Mouse (Mus musculus): ENCODE results near the gene Ddah1. TPM values are rescaled to one million over a fixed set of nuclear protein-coding genes. Genes with fewer than 3 reads are reported as not detected.

The Ddah1 gene
- total and polyA plus RNA-seq, 3 experiments: 4.5 to 5.9 (median 5.4) TPM

DNA sequence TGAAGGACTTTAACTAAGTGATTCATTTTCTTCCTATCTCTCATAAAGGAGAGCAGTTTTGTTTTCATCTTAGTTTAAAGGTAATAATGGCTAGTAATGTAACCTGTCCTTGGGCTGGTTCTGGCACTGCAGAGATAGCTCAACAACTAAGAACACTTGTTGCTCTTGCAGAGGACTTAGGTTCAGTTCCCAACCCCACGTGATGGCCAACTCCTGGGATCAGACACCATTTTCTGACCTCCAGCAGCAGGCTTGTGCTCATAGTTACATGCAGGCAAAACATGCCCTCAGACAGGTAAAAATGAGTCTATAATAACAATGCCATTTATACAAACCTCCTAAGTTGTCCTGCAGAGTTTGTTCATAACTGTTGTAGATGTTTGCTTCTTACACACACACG lies 5.9 kb downstream of the Ddah1 start:
- Histone ChIP-seq H3K9ac (ENCODE audit: low read depth, low read length) (no peak overlapping the region), H3K27me3 (ENCODE audit: control insufficient read depth, insufficient read depth, low read length) (no peaks in the 10 kb centered on the region), H3K27ac (no peak overlapping the region), H3K36me3 (ENCODE audit: control insufficient read depth, insufficient read depth, low read length) (no peaks in the 10 kb centered on the region), H3K79me2 (replicated peaks; ENCODE audit: control insufficient read depth, insufficient read depth, low read length) (no peaks in the 10 kb centered on the region), H3K4me3 (no peak overlapping the region), H3K4me1 (ENCODE audit: control insufficient read depth, insufficient read depth, low read length) (no peaks in the 10 kb centered on the region)
- no peak for DNase-seq
- WGBS: 95% methylated on average over 2 of the region's 2 CpGs
- intact Hi-C loops (cut with DNase I): no loop called here
- TF ChIP-seq POLR2A (IDR thresholded peaks at IDR 0.05; ENCODE audit: insufficient read depth, low read depth, low read length): no peak
- no peak for TF ChIP-seq CTCF (IDR thresholded peaks at IDR 0.05)

DNA sequence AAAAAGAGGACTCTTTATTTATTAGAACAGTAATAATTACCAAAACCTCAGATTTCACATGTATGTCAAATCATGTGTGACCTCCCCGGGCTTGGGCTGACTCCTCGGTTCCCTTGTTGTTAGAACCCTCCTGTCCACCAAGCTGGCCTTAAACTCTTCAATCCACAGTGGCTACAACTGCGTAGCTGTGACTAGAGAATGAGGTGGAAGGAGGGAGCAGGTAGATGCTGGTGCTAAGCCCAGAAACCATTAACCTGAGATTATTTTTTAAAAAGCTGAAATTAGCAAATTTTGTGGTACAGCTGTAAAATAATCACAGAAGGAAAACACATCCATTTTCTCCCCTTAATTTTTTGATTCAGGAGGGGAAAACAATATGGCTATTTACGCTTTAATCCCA lies 10.0 kb downstream of the Ddah1 start:
- no peak for DNase-seq
- WGBS: 95% methylated on average over 4 of the region's 4 CpGs
- Histone ChIP-seq H3K4me3 (no peak overlapping the region), H3K36me3 (ENCODE audit: control insufficient read depth, insufficient read depth, low read length) (no peaks in the 10 kb centered on the region), H3K27ac (no peak overlapping the region), H3K79me2 (replicated peaks; ENCODE audit: control insufficient read depth, insufficient read depth, low read length) (no peaks in the 10 kb centered on the region), H3K4me1 (ENCODE audit: control insufficient read depth, insufficient read depth, low read length) (no peaks in the 10 kb centered on the region), H3K9ac (ENCODE audit: low read depth, low read length) (no peak overlapping the region), H3K27me3 (ENCODE audit: control insufficient read depth, insufficient read depth, low read length) (no peaks in the 10 kb centered on the region)
- TF ChIP-seq EP300 (IDR thresholded peaks at IDR 0.05; ENCODE audit: insufficient read depth, low read depth, low read length) (no peak), CTCF (IDR thresholded peaks at IDR 0.05) (no peak), POLR2A (IDR thresholded peaks at IDR 0.05; ENCODE audit: insufficient read depth, low read depth, low read length) (no peak)
- intact Hi-C loops (cut with DNase I): no loop called here

GRCm38 (mm10) chr3:145773384-145773783 lies 14.9 kb downstream of the Ddah1 start:
- no peak overlapping the region for H3K27ac ChIP-seq
- no peaks in the 10 kb centered on the region for H3K79me2 ChIP-seq (replicated peaks; ENCODE audit: control insufficient read depth, insufficient read depth, low read length)
- H3K4me3 ChIP-seq: no peak overlapping the region
- TF ChIP-seq EP300 (IDR thresholded peaks at IDR 0.05; ENCODE audit: insufficient read depth, low read depth, low read length): no peak
- TF ChIP-seq POLR2A (IDR thresholded peaks at IDR 0.05; ENCODE audit: insufficient read depth, low read depth, low read length): no peak
- no peak for DNase-seq
- H3K9ac ChIP-seq (ENCODE audit: low read depth, low read length): no peak overlapping the region
- 87% methylated on average over 9 of the region's 9 CpGs for WGBS
- intact Hi-C loops (cut with DNase I): no loop called here
- H3K27me3 ChIP-seq (ENCODE audit: control insufficient read depth, insufficient read depth, low read length): no peaks in the 10 kb centered on the region
- no peaks in the 10 kb centered on the region for H3K36me3 ChIP-seq (ENCODE audit: control insufficient read depth, insufficient read depth, low read length)
- no peaks in the 10 kb centered on the region for H3K4me1 ChIP-seq (ENCODE audit: control insufficient read depth, insufficient read depth, low read length)

- no peak overlapping the region for H3K9ac ChIP-seq (ENCODE audit: low read depth, low read length)
- H3K4me3 ChIP-seq: no peak overlapping the region
- no peaks in the 10 kb centered on the region for H3K79me2 ChIP-seq (replicated peaks; ENCODE audit: control insufficient read depth, insufficient read depth, low read length)
- TF ChIP-seq EP300 (IDR thresholded peaks at IDR 0.05; ENCODE audit: insufficient read depth, low read depth, low read length) (no peak), CTCF (IDR thresholded peaks at IDR 0.05) (no peak), POLR2A (IDR thresholded peaks at IDR 0.05; ENCODE audit: insufficient read depth, low read depth, low read length) (no peak)
- intact Hi-C loops (cut with DNase I): no loop called here
- no peak overlapping the region for H3K27ac ChIP-seq
- H3K4me1 ChIP-seq (ENCODE audit: control insufficient read depth, insufficient read depth, low read length): 0 out of 2 replicates have a peak, but pooled peaks cover 2% of the 10 kb centered on the region
- H3K27me3 ChIP-seq (ENCODE audit: control insufficient read depth, insufficient read depth, low read length): no peaks in the 10 kb centered on the region
- 75% methylated on average over 7 of the region's 7 CpGs for WGBS
- DNase-seq: no peak
- no peaks in the 10 kb centered on the region for H3K36me3 ChIP-seq (ENCODE audit: control insufficient read depth, insufficient read depth, low read length)
Measured at GRCm38 (mm10) chr3:145774336-145774735, 15.9 kb downstream of the Ddah1 start.

DNA sequence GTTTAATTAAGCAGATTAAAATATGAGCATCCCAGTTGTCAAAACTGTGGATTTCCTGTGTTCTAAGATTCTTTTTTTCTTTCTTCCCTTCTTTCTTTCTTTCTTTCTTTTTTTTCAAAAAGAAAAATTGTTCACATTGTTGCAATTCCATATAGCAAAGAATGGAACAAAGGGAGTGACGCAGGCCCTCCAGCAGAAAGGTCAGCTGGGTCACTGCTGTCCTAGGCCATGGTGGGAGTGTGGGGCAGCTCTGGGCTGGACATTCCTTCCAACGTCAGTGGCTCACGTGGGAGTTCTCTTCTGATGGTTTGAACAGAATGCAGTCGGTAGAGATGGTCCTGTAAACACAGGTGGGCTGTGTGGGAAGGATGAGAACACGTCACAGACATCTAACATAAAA lies 16.8 kb downstream of the Ddah1 start:
- intact Hi-C loops (cut with DNase I): no loop called here
- no peak overlapping the region for H3K4me3 ChIP-seq
- no peak for TF ChIP-seq CTCF (IDR thresholded peaks at IDR 0.05)
- no peak for TF ChIP-seq EP300 (IDR thresholded peaks at IDR 0.05; ENCODE audit: insufficient read depth, low read depth, low read length)
- TF ChIP-seq POLR2A (IDR thresholded peaks at IDR 0.05; ENCODE audit: insufficient read depth, low read depth, low read length): no peak
- H3K36me3 ChIP-seq (ENCODE audit: control insufficient read depth, insufficient read depth, low read length): no peaks in the 10 kb centered on the region
- no peak overlapping the region for H3K9ac ChIP-seq (ENCODE audit: low read depth, low read length)
- no peaks in the 10 kb centered on the region for H3K27me3 ChIP-seq (ENCODE audit: control insufficient read depth, insufficient read depth, low read length)
- no peak overlapping the region for H3K27ac ChIP-seq
- H3K79me2 ChIP-seq (replicated peaks; ENCODE audit: control insufficient read depth, insufficient read depth, low read length): no peaks in the 10 kb centered on the region
- WGBS: 73% methylated on average over 5 of the region's 5 CpGs
- H3K4me1 ChIP-seq (ENCODE audit: control insufficient read depth, insufficient read depth, low read length): peaks cover 2% of the 10 kb centered on the region; the same call in 1 of the 2 replicates
- no peak for DNase-seq

DNA sequence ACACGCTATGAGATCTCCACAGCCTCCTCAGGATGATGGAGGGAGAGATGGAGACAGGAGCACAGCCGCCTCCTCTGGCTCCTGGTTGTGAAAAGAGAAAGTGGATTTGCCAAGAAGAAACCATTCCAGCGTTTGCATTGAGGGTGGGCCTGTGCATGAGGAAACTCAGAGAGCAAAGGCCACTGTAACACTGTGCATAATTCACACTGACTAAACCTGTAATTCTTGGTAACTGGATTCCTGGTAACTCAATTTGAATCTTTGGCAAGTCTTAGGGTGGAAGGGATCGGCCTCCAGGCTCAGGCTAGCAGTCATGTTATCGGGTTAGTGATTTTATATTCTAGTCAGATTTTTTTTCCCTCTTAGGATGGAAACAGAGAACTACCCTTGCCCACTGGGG lies 17.4 kb downstream of the Ddah1 start:
- Histone ChIP-seq H3K9ac (ENCODE audit: low read depth, low read length) (no peak overlapping the region), H3K4me1 (ENCODE audit: control insufficient read depth, insufficient read depth, low read length) (peaks cover 2% of the 10 kb centered on the region; the same call in 1 of the 2 replicates), H3K36me3 (ENCODE audit: control insufficient read depth, insufficient read depth, low read length) (no peaks in the 10 kb centered on the region), H3K79me2 (replicated peaks; ENCODE audit: control insufficient read depth, insufficient read depth, low read length) (no peaks in the 10 kb centered on the region), H3K27ac (no peak overlapping the region), H3K4me3 (no peak overlapping the region), H3K27me3 (ENCODE audit: control insufficient read depth, insufficient read depth, low read length) (no peaks in the 10 kb centered on the region)
- 84% methylated on average over 5 of the region's 5 CpGs for WGBS
- TF ChIP-seq EP300 (IDR thresholded peaks at IDR 0.05; ENCODE audit: insufficient read depth, low read depth, low read length) (no peak), POLR2A (IDR thresholded peaks at IDR 0.05; ENCODE audit: insufficient read depth, low read depth, low read length) (no peak), CTCF (IDR thresholded peaks at IDR 0.05) (no peak)
- intact Hi-C loops (cut with DNase I): no loop called here
- no peak for DNase-seq
